Mouse (Mus musculus): ENCODE measurements around the gene Zan. TPM values are rescaled to one million over a fixed set of nuclear protein-coding genes. Genes with fewer than 3 reads are reported as not detected.
A peak's percentile ranks its signal among the peaks of the same experiment; 100 is the strongest.

Gene Zan
- total and polyA plus RNA-seq, 3 experiments, result 0.15 TPM; not detected in 2

- Histone ChIP-seq H3K4me1 (ENCODE audit: control insufficient read depth in 1 of 2, insufficient read depth in 2 of 2, low read length in 2 of 2) (peaks cover 6 to 13% of the 10 kb centered on the region in 2 experiments), H3K27ac (ENCODE audit: control insufficient read depth, low read depth, low read length) (no peak overlapping the region), H3K9ac (ENCODE audit: control insufficient read depth, low read depth, low read length, poor library complexity, severe bottlenecking) (no peak overlapping the region), H3K9me3 (replicated peaks; ENCODE audit: insufficient read depth, low read length) (no peaks in the 10 kb centered on the region), H3K36me3 (ENCODE audit: control insufficient read depth in 1 of 2, insufficient read depth in 2 of 2, low read length in 2 of 2) (peaks cover 0 to 25% of the 10 kb centered on the region in 2 experiments; a peak in 3 of 4 replicates), H3K27me3 (ENCODE audit: control insufficient read depth in 1 of 2, insufficient read depth in 2 of 2, low read length in 2 of 2) (no peaks in the 10 kb centered on the region), H3K79me2 (ENCODE audit: control insufficient read depth, insufficient read depth, low read length, poor library complexity) (peaks cover 13% of the 10 kb centered on the region), H3K4me3 (ENCODE audit: control insufficient read depth in 1 of 2, insufficient read depth in 1 of 2, low read depth in 2 of 2, low read length in 2 of 2) (no peak overlapping the region)
- DNase-seq (ENCODE audit: low read depth, low spot score), result peak; percentile 56
- TF ChIP-seq ETS1 (IDR thresholded peaks at IDR 0.05; ENCODE audit: low read depth, low read length), result no peak
- peak; percentile 23 to 34 (median 28); a peak in 3 of 6 replicates for TF ChIP-seq CTCF (IDR thresholded peaks at IDR 0.05 in 2 of 3, conservative IDR thresholded peaks at IDR 0.05 in 1 of 3; ENCODE audit: control insufficient read depth in 1 of 3, insufficient read depth in 1 of 3, low read depth in 2 of 3, low read length in 3 of 3, poor library complexity in 1 of 3, severe bottlenecking in 1 of 3)
Observed at GRCm38 (mm10) chr5:137504041-137504440, 27.2 kb upstream of the Zan start.

DNA sequence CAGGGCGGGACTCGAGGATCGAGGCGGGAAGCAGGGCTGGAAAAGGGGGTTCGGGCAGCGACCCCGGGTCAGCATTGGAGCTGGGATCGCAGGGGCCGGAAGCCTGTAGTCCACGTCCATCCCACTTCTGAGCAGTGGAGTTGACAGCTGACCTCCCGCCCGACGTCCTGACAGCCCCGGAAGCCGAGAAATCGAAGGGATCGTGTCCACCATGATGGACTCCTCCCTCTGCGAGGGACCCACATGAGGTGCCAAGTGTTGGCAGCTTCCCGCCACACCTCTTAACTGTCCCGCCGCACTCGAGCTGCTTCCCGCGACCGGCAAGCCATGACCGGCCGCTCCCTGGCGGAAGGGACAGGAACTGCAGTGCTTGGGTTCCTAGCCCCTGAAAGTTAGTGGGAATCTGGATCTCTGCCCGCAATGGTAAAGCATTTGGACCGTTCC lies 25.8 kb upstream of the Zan start:
- no peaks in the 10 kb centered on the region for H3K27me3 ChIP-seq (ENCODE audit: control insufficient read depth in 1 of 2, insufficient read depth in 2 of 2, low read length in 2 of 2)
- H3K27ac ChIP-seq (ENCODE audit: control insufficient read depth, low read depth, low read length), result peak overlapping the region; percentile 69
- peak overlapping the region; percentile 73 for H3K9ac ChIP-seq (ENCODE audit: control insufficient read depth, low read depth, low read length, poor library complexity, severe bottlenecking)
- H3K79me2 ChIP-seq (ENCODE audit: control insufficient read depth, insufficient read depth, low read length, poor library complexity), result peaks cover 13% of the 10 kb centered on the region
- peaks cover 0 to 25% of the 10 kb centered on the region in 2 experiments; a peak in 3 of 4 replicates for H3K36me3 ChIP-seq (ENCODE audit: control insufficient read depth in 1 of 2, insufficient read depth in 2 of 2, low read length in 2 of 2)
- peak; percentile 73; the same call in 1 of the 2 replicates for TF ChIP-seq MYC (IDR thresholded peaks at IDR 0.05; ENCODE audit: low read depth, low read length)
- no peak for TF ChIP-seq HCFC1 (IDR thresholded peaks at IDR 0.05; ENCODE audit: low read depth, low read length)
- no peak for TF ChIP-seq GATA1 (IDR thresholded peaks at IDR 0.05; ENCODE audit: low read depth, low read length)
- TF ChIP-seq RAD21 (IDR thresholded peaks at IDR 0.05; ENCODE audit: low read depth, low read length), result no peak; the same call in 1 of the 2 replicates
- 0 out of 4 replicates have a peak, but pooled peaks of 1 of the 2 experiments have one; percentile 11 for TF ChIP-seq EP300 (IDR thresholded peaks at IDR 0.05; ENCODE audit: low read depth in 1 of 2, low read length in 2 of 2)
- no peak for TF ChIP-seq RCOR1 (IDR thresholded peaks at IDR 0.05; ENCODE audit: low read depth, low read length)
- TF ChIP-seq MAX (IDR thresholded peaks at IDR 0.05; ENCODE audit: low read length), result peak; percentile 74
- TF ChIP-seq ZMIZ1 (IDR thresholded peaks at IDR 0.05; ENCODE audit: low read depth, low read length), result peak; percentile 72; the same call in 1 of the 2 replicates
- TF ChIP-seq USF2 (IDR thresholded peaks at IDR 0.05; ENCODE audit: borderline replicate concordance in 1 of 2, insufficient read depth in 1 of 2, low read depth in 1 of 2, low read length in 2 of 2), result no peak
- peak; percentile 94 for TF ChIP-seq E2F4 (IDR thresholded peaks at IDR 0.05; ENCODE audit: borderline replicate concordance, low read depth, low read length)
- peak in 1 of 2 experiments; percentile 52; a peak in 1 of 4 replicates for TF ChIP-seq POLR2A (IDR thresholded peaks at IDR 0.05; ENCODE audit: control insufficient read depth in 1 of 2, insufficient read depth in 1 of 2, low read depth in 1 of 2, low read length in 2 of 2, poor library complexity in 1 of 2)
- TF ChIP-seq SMC3 (IDR thresholded peaks at IDR 0.05; ENCODE audit: low read depth, low read length), result peak; percentile 40
- TF ChIP-seq CHD2 (IDR thresholded peaks at IDR 0.05; ENCODE audit: low read length), result no peak
- TF ChIP-seq ZC3H11A (IDR thresholded peaks at IDR 0.05; ENCODE audit: low read depth, low read length), result no peak
- TF ChIP-seq KAT2A (conservative IDR thresholded peaks at IDR 0.05; ENCODE audit: low read depth, low read length), result no peak
- TF ChIP-seq MXI1 (IDR thresholded peaks at IDR 0.05; ENCODE audit: low read depth, low read length), result peak; percentile 49
- no peak for TF ChIP-seq BHLHE40 (IDR thresholded peaks at IDR 0.05; ENCODE audit: borderline replicate concordance, low read depth, low read length)
- peak; percentile 51; the same call in 1 of the 2 replicates for TF ChIP-seq TBP (IDR thresholded peaks at IDR 0.05; ENCODE audit: low read depth, low read length)
- no peak for TF ChIP-seq CHD1 (IDR thresholded peaks at IDR 0.05; ENCODE audit: low read depth, low read length)
- no peak for TF ChIP-seq MAFK (IDR thresholded peaks at IDR 0.05; ENCODE audit: borderline replicate concordance, low read depth, low read length)
- peak; percentile 66 to 86 (median 71) for TF ChIP-seq CTCF (IDR thresholded peaks at IDR 0.05 in 2 of 3, conservative IDR thresholded peaks at IDR 0.05 in 1 of 3; ENCODE audit: control insufficient read depth in 1 of 3, insufficient read depth in 1 of 3, low read depth in 2 of 3, low read length in 3 of 3, poor library complexity in 1 of 3, severe bottlenecking in 1 of 3)
- peak; percentile 94 for DNase-seq (ENCODE audit: low read depth, low spot score)
- H3K9me3 ChIP-seq (replicated peaks; ENCODE audit: insufficient read depth, low read length), result no peaks in the 10 kb centered on the region
- peak overlapping the region; percentile 48 to 55 for H3K4me3 ChIP-seq (ENCODE audit: control insufficient read depth in 1 of 2, insufficient read depth in 1 of 2, low read depth in 2 of 2, low read length in 2 of 2)
- H3K4me1 ChIP-seq (ENCODE audit: control insufficient read depth in 1 of 2, insufficient read depth in 2 of 2, low read length in 2 of 2), result peaks cover 6 to 13% of the 10 kb centered on the region in 2 experiments
